Mouse (Mus musculus) CD4-positive helper T cell, adult 2 months (primary cell): Measurements from ENCODE around the gene Haus3.
A peak's percentile ranks its signal among the peaks of the same experiment; 100 is the strongest.

Experiments
- DNase-seq: peaks from one replicate; pipeline ENCODE4 v3.0.0-alpha.2; 2012; ENCODE audit warnings: low read depth, missing footprints, low spot score

Gene Haus3

GRCm38 (mm10) chr5:34168950-34169891 is at the start of gene Haus3, which contains the start of gene Poln:
Gene Haus3 (minus strand): TSS chr5:34169527.
Gene Poln (minus strand): TSS chr5:34169448.
- DNase-seq, result peak; percentile 99

GRCm38 (mm10) chr5:34218672-34219071 is 49.3 kb upstream of the Haus3 start:
- no peak for DNase-seq

GRCm38 (mm10) chr5:34217756-34218155 is 48.4 kb upstream of the Haus3 start:
- no peak for DNase-seq

GRCm38 (mm10) chr5:34216025-34216424 is 46.7 kb upstream of the Haus3 start:
- DNase-seq, result no peak

- no peak for DNase-seq
These were observed 44.3 kb upstream of the Haus3 start for GRCm38 (mm10) chr5:34213659-34214058.

GRCm38 (mm10) chr5:34210279-34210678 is 41.0 kb upstream of the Haus3 start:
- peak; percentile 83 for DNase-seq

GRCm38 (mm10) chr5:34207503-34207902 is 38.2 kb upstream of the Haus3 start:
- peak; percentile 49 for DNase-seq

- DNase-seq, result no peak
These were observed 36.5 kb upstream of the Haus3 start for GRCm38 (mm10) chr5:34205788-34206187.

GRCm38 (mm10) chr5:34204911-34205310 is 35.6 kb upstream of the Haus3 start:
- no peak for DNase-seq

- no peak for DNase-seq
These were observed 32.7 kb upstream of the Haus3 start for GRCm38 (mm10) chr5:34202006-34202405.

- peak; percentile 38 for DNase-seq
These were observed 32.1 kb upstream of the Haus3 start for GRCm38 (mm10) chr5:34201396-34201795.

GRCm38 (mm10) chr5:34198615-34199014 is 29.3 kb upstream of the Haus3 start:
- peak; percentile 70 for DNase-seq

GRCm38 (mm10) chr5:34197243-34197642 is 27.9 kb upstream of the Haus3 start:
- peak; percentile 24 for DNase-seq

- DNase-seq, result peak; percentile 95
These were observed 27.1 kb upstream of the Haus3 start for GRCm38 (mm10) chr5:34196423-34196822.

- no peak for DNase-seq
These were observed 26.5 kb upstream of the Haus3 start for GRCm38 (mm10) chr5:34195786-34196185.

GRCm38 (mm10) chr5:34194975-34195662 is 25.8 kb upstream of the Haus3 start:
- peak; percentile 23 for DNase-seq

- no peak for DNase-seq
These were observed 25.1 kb upstream of the Haus3 start for GRCm38 (mm10) chr5:34194426-34194825.

- peak; percentile 33 for DNase-seq
These were observed 22.5 kb upstream of the Haus3 start for GRCm38 (mm10) chr5:34191843-34192242.

- DNase-seq, result no peak
These were observed 21.7 kb upstream of the Haus3 start for GRCm38 (mm10) chr5:34191021-34191420.

- no peak for DNase-seq
These were observed 20.2 kb upstream of the Haus3 start for GRCm38 (mm10) chr5:34189521-34189920.

- DNase-seq, result no peak
These were observed 19.5 kb upstream of the Haus3 start for GRCm38 (mm10) chr5:34188856-34189255.

GRCm38 (mm10) chr5:34187601-34188316 is 18.4 kb upstream of the Haus3 start, which contains the start of gene Mxd4:
Gene Mxd4 (minus strand): TSS chr5:34187720.
- DNase-seq, result peak; percentile 99
